Mouse (Mus musculus): Measurements from ENCODE around the gene Lpcat1. TPM values are rescaled to one million over a fixed set of nuclear protein-coding genes. Genes with fewer than 3 reads are reported as not detected.

The Lpcat1 gene
- polyA plus RNA-seq, 1 experiment from 2014 or later, result 47.7 TPM

Other genes starting within 250 kb of the Lpcat1 start
- gene Irx4, start 206.7 kb upstream of the Lpcat1 start, polyA plus RNA-seq (2014; fragmentation: Nextera tagmentation; extraction: Ambion mirVana), result 2.8 and 3.1 TPM in 2 replicates
- 107 and 113 TPM in 2 replicates for gene Mrpl36, start 138.7 kb upstream of the Lpcat1 start, polyA plus RNA-seq (2014; fragmentation: Nextera tagmentation; extraction: Ambion mirVana)
- gene Ndufs6, start 138.7 kb upstream of the Lpcat1 start, polyA plus RNA-seq (2014; fragmentation: Nextera tagmentation; extraction: Ambion mirVana), result 369 and 370 TPM in 2 replicates
- 0.11 and 0.17 TPM in 2 replicates for gene Slc6a3, start 69.5 kb downstream of the Lpcat1 start, polyA plus RNA-seq (2014; fragmentation: Nextera tagmentation; extraction: Ambion mirVana)
- gene Clptm1l, start 136.8 kb downstream of the Lpcat1 start, polyA plus RNA-seq (2014; fragmentation: Nextera tagmentation; extraction: Ambion mirVana), result 113 and 119 TPM in 2 replicates
- gene Tert, start 159.7 kb downstream of the Lpcat1 start, polyA plus RNA-seq (2014; fragmentation: Nextera tagmentation; extraction: Ambion mirVana), result 9.4 and 10.2 TPM in 2 replicates
- not detected in 2 replicates for gene Slc6a18, start 210.8 kb downstream of the Lpcat1 start, polyA plus RNA-seq (2014; fragmentation: Nextera tagmentation; extraction: Ambion mirVana)
- gene Slc6a19, start 237.7 kb downstream of the Lpcat1 start, polyA plus RNA-seq (2014; fragmentation: Nextera tagmentation; extraction: Ambion mirVana), result not detected in 2 replicates

Data from limb, embryonic 11.5 days (tissue).